Mouse (Mus musculus): ENCODE measurements around the gene Ccdc169.

Gene Ccdc169

GRCm38 (mm10) chr3:55123064-55123463 is 14.1 kb upstream of the Ccdc169 start:
- DNase-seq = no peak

GRCm38 (mm10) chr3:55129181-55129692 is 7.9 kb upstream of the Ccdc169 start:
- no peak for DNase-seq

GRCm38 (mm10) chr3:55131576-55132233 is 5.4 kb upstream of the Ccdc169 start:
- no peak for DNase-seq

- DNase-seq = no peak
These were observed 2.7 kb downstream of the Ccdc169 start for GRCm38 (mm10) chr3:55139837-55140236.

GRCm38 (mm10) chr3:55141401-55141800 is 4.3 kb downstream of the Ccdc169 start:
- DNase-seq = no peak

GRCm38 (mm10) chr3:55144916-55145315 is 7.8 kb downstream of the Ccdc169 start:
- DNase-seq = no peak

GRCm38 (mm10) chr3:55146441-55146840 is 9.3 kb downstream of the Ccdc169 start:
- DNase-seq = no peak

- DNase-seq = no peak
These were observed 10.0 kb downstream of the Ccdc169 start for GRCm38 (mm10) chr3:55147156-55147555.

GRCm38 (mm10) chr3:55148091-55148490 is 11.0 kb downstream of the Ccdc169 start:
- DNase-seq = no peak

- DNase-seq = peak; percentile 70
These were observed 14.7 kb downstream of the Ccdc169 start for GRCm38 (mm10) chr3:55151656-55152433.

- peak; percentile 18 for DNase-seq
These were observed 15.7 kb downstream of the Ccdc169 start for GRCm38 (mm10) chr3:55152673-55153334.

GRCm38 (mm10) chr3:55154163-55154562 is 17.0 kb downstream of the Ccdc169 start:
- DNase-seq = no peak

GRCm38 (mm10) chr3:55157413-55157812 is 20.3 kb downstream of the Ccdc169 start:
- DNase-seq = no peak

GRCm38 (mm10) chr3:55161144-55161543 is 24.0 kb downstream of the Ccdc169 start:
- DNase-seq = no peak

GRCm38 (mm10) chr3:55163510-55163909 is 26.4 kb downstream of the Ccdc169 start:
- no peak for DNase-seq

GRCm38 (mm10) chr3:55172478-55172877 is 35.3 kb downstream of the Ccdc169 start:
- DNase-seq = no peak

GRCm38 (mm10) chr3:55177271-55177670 is 40.1 kb downstream of the Ccdc169 start:
- no peak for DNase-seq

- DNase-seq = no peak
These were observed 44.6 kb downstream of the Ccdc169 start, which contains the start of gene Sohlh2 for GRCm38 (mm10) chr3:55181766-55182165. Gene Sohlh2 (plus strand): TSS chr3:55182028.

GRCm38 (mm10) chr3:55191668-55192067 is 54.5 kb downstream of the Ccdc169 start:
- no peak for DNase-seq

- no peak for DNase-seq
These were observed 56.2 kb downstream of the Ccdc169 start for GRCm38 (mm10) chr3:55193351-55193750.

- no peak for DNase-seq
These were observed 57.7 kb downstream of the Ccdc169 start for GRCm38 (mm10) chr3:55194792-55195191.

- no peak for DNase-seq
These were observed 58.6 kb downstream of the Ccdc169 start for GRCm38 (mm10) chr3:55195581-55196327.

- no peak for DNase-seq
These were observed 59.2 kb downstream of the Ccdc169 start for GRCm38 (mm10) chr3:55196328-55196710.
